Mouse (Mus musculus): ENCODE data around the gene Tbc1d9b. TPM values are rescaled to one million over a fixed set of nuclear protein-coding genes. Genes with fewer than 3 reads are reported as not detected.

The Tbc1d9b gene
- polyA plus RNA-seq, 2 experiments = 44.9 to 45.2 TPM

GRCm38 (mm10) chr11:50197500-50197899 lies 66.3 kb downstream of the Tbc1d9b start:
- Histone ChIP-seq H3K27me3 (ENCODE audit: control insufficient read depth, insufficient read depth, low read length) (no peaks in the 10 kb centered on the region), H3K4me3 (replicated peaks; ENCODE audit: low read length) (no peak overlapping the region), H3K9ac (ENCODE audit: low read depth, low read length, severe bottlenecking) (no peak overlapping the region), H3K9me3 (ENCODE audit: control insufficient read depth, low read length) (no peaks in the 10 kb centered on the region), H3K36me3 (ENCODE audit: control insufficient read depth, insufficient read depth, low read length) (peaks cover 43% of the 10 kb centered on the region), H3K27ac (replicated peaks; ENCODE audit: low read depth, low read length) (no peak overlapping the region), H3K4me2 (replicated peaks; ENCODE audit: low read depth, low read length, severe bottlenecking) (no peak overlapping the region), H3K4me1 (ENCODE audit: control insufficient read depth, insufficient read depth, low read length) (no peaks in the 10 kb centered on the region)
- no peak for TF ChIP-seq POLR2A (IDR thresholded peaks at IDR 0.05; ENCODE audit: borderline replicate concordance, extremely low read depth, insufficient read depth, insufficient read length)
- ATAC-seq (ENCODE audit: low FRiP score, low read depth) = no peak
- WGBS = 87% methylated on average over 4 of the region's 4 CpGs
- DNase-seq (ENCODE audit: low spot score) = no peak

GRCm38 (mm10) chr11:50198219-50198846 lies 67.1 kb downstream of the Tbc1d9b start:
- peaks cover 50% of the 10 kb centered on the region for H3K36me3 ChIP-seq (ENCODE audit: control insufficient read depth, insufficient read depth, low read length)
- H3K4me3 ChIP-seq (replicated peaks; ENCODE audit: low read length) = no peak overlapping the region
- H3K4me1 ChIP-seq (ENCODE audit: control insufficient read depth, insufficient read depth, low read length) = no peaks in the 10 kb centered on the region
- DNase-seq (ENCODE audit: low spot score) (no peak), ATAC-seq (ENCODE audit: low FRiP score, low read depth) (no peak)
- H3K27me3 ChIP-seq (ENCODE audit: control insufficient read depth, insufficient read depth, low read length) = no peaks in the 10 kb centered on the region
- 83% methylated on average over 4 of the region's 5 CpGs for WGBS
- H3K9ac ChIP-seq (ENCODE audit: low read depth, low read length, severe bottlenecking) = no peak overlapping the region
- no peak for TF ChIP-seq POLR2A (IDR thresholded peaks at IDR 0.05; ENCODE audit: borderline replicate concordance, extremely low read depth, insufficient read depth, insufficient read length)
- H3K4me2 ChIP-seq (replicated peaks; ENCODE audit: low read depth, low read length, severe bottlenecking) = no peak overlapping the region
- no peak overlapping the region for H3K27ac ChIP-seq (replicated peaks; ENCODE audit: low read depth, low read length)
- no peaks in the 10 kb centered on the region for H3K9me3 ChIP-seq (ENCODE audit: control insufficient read depth, low read length)

GRCm38 (mm10) chr11:50198916-50199315 lies 67.7 kb downstream of the Tbc1d9b start:
- Histone ChIP-seq H3K4me2 (replicated peaks; ENCODE audit: low read depth, low read length, severe bottlenecking) (no peak overlapping the region), H3K27me3 (ENCODE audit: control insufficient read depth, insufficient read depth, low read length) (no peaks in the 10 kb centered on the region), H3K4me1 (ENCODE audit: control insufficient read depth, insufficient read depth, low read length) (no peaks in the 10 kb centered on the region), H3K27ac (replicated peaks; ENCODE audit: low read depth, low read length) (no peak overlapping the region), H3K9ac (ENCODE audit: low read depth, low read length, severe bottlenecking) (no peak overlapping the region), H3K9me3 (ENCODE audit: control insufficient read depth, low read length) (no peaks in the 10 kb centered on the region), H3K36me3 (ENCODE audit: control insufficient read depth, insufficient read depth, low read length) (peaks cover 55% of the 10 kb centered on the region), H3K4me3 (replicated peaks; ENCODE audit: low read length) (no peak overlapping the region)
- WGBS = 95% methylated on average over 2 of the region's 2 CpGs
- DNase-seq (ENCODE audit: low spot score) (no peak), ATAC-seq (ENCODE audit: low FRiP score, low read depth) (no peak)
- no peak for TF ChIP-seq POLR2A (IDR thresholded peaks at IDR 0.05; ENCODE audit: borderline replicate concordance, extremely low read depth, insufficient read depth, insufficient read length)

- 79% methylated on average over 8 of the region's 8 CpGs for WGBS
- no peaks in the 10 kb centered on the region for H3K27me3 ChIP-seq (ENCODE audit: control insufficient read depth, insufficient read depth, low read length)
- H3K27ac ChIP-seq (replicated peaks; ENCODE audit: low read depth, low read length) = no peak overlapping the region
- H3K4me1 ChIP-seq (ENCODE audit: control insufficient read depth, insufficient read depth, low read length) = no peaks in the 10 kb centered on the region
- no peak for ATAC-seq (ENCODE audit: low FRiP score, low read depth)
- no peak overlapping the region for H3K4me2 ChIP-seq (replicated peaks; ENCODE audit: low read depth, low read length, severe bottlenecking)
- TF ChIP-seq POLR2A (IDR thresholded peaks at IDR 0.05; ENCODE audit: borderline replicate concordance, extremely low read depth, insufficient read depth, insufficient read length) = no peak
- peaks cover 70% of the 10 kb centered on the region for H3K36me3 ChIP-seq (ENCODE audit: control insufficient read depth, insufficient read depth, low read length)
- no peak overlapping the region for H3K4me3 ChIP-seq (replicated peaks; ENCODE audit: low read length)
- no peak for DNase-seq (ENCODE audit: low spot score)
- H3K9me3 ChIP-seq (ENCODE audit: control insufficient read depth, low read length) = no peaks in the 10 kb centered on the region
- H3K9ac ChIP-seq (ENCODE audit: low read depth, low read length, severe bottlenecking) = no peak overlapping the region
Observed at GRCm38 (mm10) chr11:50200613-50201012, 69.4 kb downstream of the Tbc1d9b start.

- ATAC-seq (ENCODE audit: low FRiP score, low read depth) (no peak), DNase-seq (ENCODE audit: low spot score) (no peak)
- no peak overlapping the region for H3K9ac ChIP-seq (ENCODE audit: low read depth, low read length, severe bottlenecking)
- H3K4me1 ChIP-seq (ENCODE audit: control insufficient read depth, insufficient read depth, low read length) = no peaks in the 10 kb centered on the region
- H3K9me3 ChIP-seq (ENCODE audit: control insufficient read depth, low read length) = no peaks in the 10 kb centered on the region
- no peak overlapping the region for H3K27ac ChIP-seq (replicated peaks; ENCODE audit: low read depth, low read length)
- no peaks in the 10 kb centered on the region for H3K27me3 ChIP-seq (ENCODE audit: control insufficient read depth, insufficient read depth, low read length)
- H3K36me3 ChIP-seq (ENCODE audit: control insufficient read depth, insufficient read depth, low read length) = peaks cover 80% of the 10 kb centered on the region
- WGBS = 95% methylated on average over 3 of the region's 3 CpGs
- H3K4me2 ChIP-seq (replicated peaks; ENCODE audit: low read depth, low read length, severe bottlenecking) = no peak overlapping the region
- TF ChIP-seq POLR2A (IDR thresholded peaks at IDR 0.05; ENCODE audit: borderline replicate concordance, extremely low read depth, insufficient read depth, insufficient read length) = no peak
- no peak overlapping the region for H3K4me3 ChIP-seq (replicated peaks; ENCODE audit: low read length)
Observed at GRCm38 (mm10) chr11:50201590-50201989, 70.4 kb downstream of the Tbc1d9b start.

All from limb, embryonic 14.5 days (tissue).